Mouse (Mus musculus) liver, embryonic 12.5 days (tissue): ENCODE results near the gene Ngrn. TPM values are rescaled to one million over a fixed set of nuclear protein-coding genes. Genes with fewer than 3 reads are reported as not detected.

ENCODE experiments used
- polyA plus RNA-seq: library from polyadenylated mRNA; unstranded; fragments of >200 nt; fragmentation: Nextera tagmentation; extraction: Ambion mirVana; gene quantifications from 2 replicates; pipeline ENCODE4 v1.2.1, GENCODE M21; 2016

The Ngrn gene
- polyA plus RNA-seq, 1 experiment from 2014 or later = 45.6 TPM

Other genes with a start within 250 kb of the Ngrn start
- 7.2 and 8.9 TPM in 2 replicates for gene Zfp710, start 236.4 kb upstream of the Ngrn start, polyA plus RNA-seq
- gene Idh2, start 145.8 kb upstream of the Ngrn start, polyA plus RNA-seq = 158 and 160 TPM in 2 replicates
- 16.9 and 17.9 TPM in 2 replicates for gene Sema4b, start 74.4 kb upstream of the Ngrn start, polyA plus RNA-seq
- gene Cib1, start 28.4 kb upstream of the Ngrn start, polyA plus RNA-seq = 97.5 and 99.2 TPM in 2 replicates
- 3.9 and 4.4 TPM in 2 replicates for gene Gdpgp1, start 28.4 kb upstream of the Ngrn start, polyA plus RNA-seq
- 0.61 and 1.0 TPM in 2 replicates for gene Ttll13, start 14.8 kb upstream of the Ngrn start, polyA plus RNA-seq
- gene Vps33b, start 8.4 kb downstream of the Ngrn start, polyA plus RNA-seq = 9.0 and 11.4 TPM in 2 replicates
- 150 and 158 TPM in 2 replicates for gene Prc1, start 33.2 kb downstream of the Ngrn start, polyA plus RNA-seq
- gene Rccd1, start 63.2 kb downstream of the Ngrn start, polyA plus RNA-seq = 5.1 and 5.6 TPM in 2 replicates
- gene Unc45a, start 79.8 kb downstream of the Ngrn start, polyA plus RNA-seq = 17.1 and 17.3 TPM in 2 replicates
- 5.1 and 6.8 TPM in 2 replicates for gene Hddc3, start 81.9 kb downstream of the Ngrn start, polyA plus RNA-seq
- 5.8 and 6.5 TPM in 2 replicates for gene Man2a2, start 110.2 kb downstream of the Ngrn start, polyA plus RNA-seq
- gene Fes, start 126.7 kb downstream of the Ngrn start, polyA plus RNA-seq = 10.3 and 11.4 TPM in 2 replicates
- 5.6 and 5.9 TPM in 2 replicates for gene Furin, start 144.2 kb downstream of the Ngrn start, polyA plus RNA-seq